Mouse (Mus musculus) G1E (cell line): ENCODE data around the gene Pcbp3.

Source experiments
- CTCF ChIP-seq: IDR thresholded peaks from 2 replicates; pipeline ENCODE4 v1.5.1; 2012; ENCODE audit warnings: low read depth, low read length, inconsistent platforms, mixed read lengths
- GATA1 ChIP-seq: IDR thresholded peaks from 2 replicates; pipeline ENCODE4 v1.6.1; 2012; ENCODE audit warnings: borderline replicate concordance, low read length, inconsistent platforms, mixed read lengths
- GATA2 ChIP-seq: IDR thresholded peaks from 2 replicates; pipeline ENCODE4 v1.6.1; 2012; ENCODE audit warnings: low read depth, low read length, inconsistent platforms, borderline replicate concordance

DNA sequence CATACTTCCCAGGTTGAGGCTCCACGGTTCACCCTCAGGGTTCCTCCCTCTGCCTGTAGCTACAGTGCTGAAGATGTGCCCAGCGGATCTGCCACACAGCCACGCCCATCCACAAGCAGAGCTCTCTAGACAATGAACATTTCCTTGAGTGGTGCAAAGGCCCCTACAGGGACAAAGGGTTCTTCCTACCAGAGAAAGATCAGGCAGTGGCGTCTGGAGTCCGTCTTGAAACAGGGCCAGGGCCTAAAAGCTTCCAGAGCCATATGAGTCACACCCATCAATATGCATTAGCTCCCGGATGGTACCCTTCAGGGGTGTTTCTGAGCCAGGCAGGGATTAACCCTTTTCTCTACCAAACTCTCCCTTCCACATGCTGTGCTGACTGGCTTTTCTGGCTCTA is 59.1 kb downstream of the Pcbp3 start:
- TF ChIP-seq GATA2 (no peak), CTCF (no peak), GATA1 (no peak)
